Mouse (Mus musculus): ENCODE measurements around the gene Postn.

Gene Postn

DNA sequence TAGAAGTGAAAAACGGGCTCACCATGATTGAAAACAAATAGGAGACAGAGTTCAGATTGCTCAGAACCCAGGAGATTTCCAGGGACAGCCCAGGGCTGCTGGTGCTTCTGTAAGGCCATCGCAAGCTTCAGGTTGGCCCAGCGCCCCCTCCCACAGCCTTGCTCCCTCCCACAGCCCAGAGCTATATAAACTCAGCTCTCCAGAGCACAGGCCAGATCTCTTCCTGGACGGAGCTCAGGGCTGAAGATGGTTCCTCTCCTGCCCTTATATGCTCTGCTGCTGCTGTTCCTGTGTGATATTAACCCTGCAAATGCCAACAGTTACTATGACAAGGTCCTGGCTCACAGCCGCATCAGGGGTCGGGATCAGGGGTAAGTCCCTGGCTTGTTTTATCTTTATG, at the start of gene Postn:
TSS of gene Postn (plus strand) at position 213 of the 400 bp plus-strand sequence.
- no peak for DNase-seq (ENCODE audit: low read depth, low spot score)

DNA sequence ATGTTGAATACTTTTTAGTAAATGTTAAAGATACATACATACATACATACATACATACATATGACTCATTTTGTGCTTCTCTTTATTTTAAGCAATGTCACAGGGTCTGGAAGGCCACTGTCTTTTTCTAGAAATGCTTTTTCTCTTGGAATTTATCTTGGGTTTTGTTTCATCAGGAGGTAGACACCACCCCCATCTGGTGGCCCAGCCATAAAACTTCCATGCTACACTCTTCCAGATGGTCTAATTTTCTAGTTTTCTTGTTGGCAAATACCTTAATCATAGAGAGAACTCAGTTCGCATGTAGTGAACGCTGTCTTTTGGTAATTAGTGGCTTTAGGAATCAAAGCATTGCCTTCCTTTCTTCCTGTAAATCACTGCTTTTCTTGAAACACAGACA, 46.9 kb upstream of the Postn start:
- DNase-seq (ENCODE audit: low read depth, low spot score): no peak

DNA sequence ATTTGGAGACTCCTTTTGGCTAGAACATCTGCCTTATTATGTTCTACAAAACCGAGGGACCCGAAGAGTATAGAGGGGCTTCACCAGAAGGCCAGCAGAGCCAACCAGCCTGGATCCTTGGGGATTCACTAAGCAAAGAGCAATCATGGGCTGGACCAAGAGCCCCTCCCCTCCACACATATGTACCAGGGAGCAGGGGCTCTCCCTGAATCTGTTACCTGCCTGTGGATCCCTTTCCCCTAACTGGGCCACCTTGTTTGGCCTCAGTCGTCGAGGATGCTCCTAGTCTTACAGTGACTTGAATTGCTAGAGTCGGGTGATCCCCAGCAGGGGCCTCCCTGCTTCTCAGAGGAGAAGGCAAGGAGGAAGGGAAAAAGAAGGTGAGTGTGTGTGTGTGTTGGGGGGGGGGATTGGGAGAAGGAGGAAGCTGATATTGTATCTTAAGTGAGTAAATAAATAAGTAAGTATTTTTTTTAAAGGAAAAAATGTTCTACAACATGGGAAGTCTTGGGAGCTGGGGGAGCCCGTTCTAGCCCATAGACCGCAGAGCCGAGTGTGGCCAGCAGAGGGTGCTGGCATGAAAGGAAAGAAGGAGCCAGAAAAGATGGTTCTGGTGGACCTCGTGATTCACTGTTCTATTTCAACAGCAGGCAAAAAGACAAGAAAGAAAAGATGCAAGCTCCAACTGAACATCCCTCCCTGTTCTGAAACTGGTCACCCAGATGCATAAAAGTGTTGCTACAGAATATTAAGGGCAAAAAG, 7.8 kb upstream of the Postn start:
- DNase-seq (ENCODE audit: low read depth, low spot score): no peak

DNA sequence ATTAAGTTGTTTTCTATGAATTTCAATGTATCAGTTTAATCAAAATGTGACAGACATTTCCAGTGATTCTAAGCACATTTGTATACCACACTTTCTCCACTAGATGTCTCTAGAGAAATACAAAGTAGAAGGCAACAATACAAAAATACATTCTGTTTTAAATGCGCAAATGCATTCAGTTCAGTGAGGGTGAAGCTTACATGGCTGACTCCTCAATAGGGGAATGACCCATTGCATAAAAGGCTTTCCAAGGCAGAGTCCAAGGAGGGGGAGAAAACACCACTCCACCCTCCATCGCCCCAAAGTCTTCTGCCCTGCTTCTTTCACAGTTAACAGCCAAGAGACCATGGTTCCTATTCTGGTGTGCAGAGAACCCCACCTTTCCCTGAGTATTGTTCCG, 3.3 kb upstream of the Postn start:
- DNase-seq (ENCODE audit: low read depth, low spot score): no peak

DNA sequence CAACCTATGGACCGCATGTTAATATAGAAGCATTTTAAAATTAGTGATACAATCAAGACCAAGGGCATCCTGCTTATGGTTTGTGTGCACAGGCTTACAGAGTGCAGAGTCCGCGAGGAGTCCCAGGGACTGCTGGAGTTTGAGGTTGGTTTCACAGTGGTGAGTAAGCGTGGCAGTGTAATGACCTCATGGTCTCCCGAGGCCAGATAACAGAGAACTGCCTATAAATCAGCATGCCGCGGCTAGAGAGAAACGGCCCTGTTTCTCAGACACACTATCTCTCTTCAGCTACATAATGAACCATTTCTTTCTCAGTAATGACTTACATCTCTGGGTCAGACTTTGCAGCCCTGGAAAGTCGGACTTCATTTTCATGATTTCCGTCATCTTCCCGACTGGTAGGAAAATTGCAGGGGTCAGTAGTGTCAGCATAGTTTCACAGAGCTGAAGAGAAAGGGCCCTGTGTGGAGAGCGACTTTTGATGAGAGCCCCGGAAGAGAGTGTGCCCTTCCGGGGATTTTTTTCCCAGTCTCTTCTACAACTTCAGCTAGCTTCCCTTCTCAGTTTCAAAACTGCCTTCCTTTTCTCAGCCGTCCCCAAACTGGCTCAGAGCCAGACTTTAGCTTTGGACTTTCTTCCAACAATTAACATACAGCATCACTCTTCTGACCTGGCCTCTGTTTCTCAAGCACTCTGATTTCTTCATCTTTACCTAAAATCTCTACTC, 2.3 kb upstream of the Postn start:
- DNase-seq (ENCODE audit: low read depth, low spot score): no peak

DNA sequence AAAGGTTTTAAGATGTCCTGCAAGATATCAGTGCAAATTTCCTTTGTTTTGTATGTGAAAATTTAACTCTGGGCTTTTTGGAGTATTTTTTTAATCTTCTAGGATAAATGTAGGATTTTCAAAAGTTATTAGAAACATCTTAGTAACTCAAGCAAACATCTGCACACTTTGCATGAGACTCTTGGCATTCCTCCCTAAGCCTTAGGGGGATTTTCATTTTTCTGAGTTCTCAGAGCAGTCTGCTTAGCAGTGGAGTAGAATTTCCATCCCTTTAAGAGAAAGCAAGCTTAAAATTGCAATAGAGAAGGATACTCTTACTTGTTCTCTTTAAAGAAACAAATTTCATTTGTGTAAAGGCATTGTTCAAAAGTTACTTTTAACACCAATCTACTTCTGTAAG, 747 bp downstream of the Postn start:
- no peak for DNase-seq (ENCODE audit: low read depth, low spot score)

DNA sequence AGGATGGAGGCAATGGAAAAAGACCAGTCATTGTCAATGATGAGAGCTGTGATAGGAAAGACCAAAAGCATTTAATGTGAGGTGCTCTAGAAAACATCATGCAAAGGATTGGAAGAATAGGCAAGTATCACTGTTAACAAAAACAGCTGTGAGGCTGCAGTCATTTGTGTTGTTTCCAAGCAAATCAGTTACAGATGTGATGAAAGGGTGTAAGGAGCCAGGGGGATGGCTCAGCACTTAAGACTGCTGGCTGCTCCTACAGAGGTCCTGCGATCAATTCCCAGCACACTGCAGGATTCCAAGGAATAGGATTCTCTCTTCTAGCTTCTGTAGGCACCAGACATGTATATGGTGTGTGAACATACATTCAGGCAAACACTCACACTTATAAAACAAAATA, 10.1 kb downstream of the Postn start:
- no peak for DNase-seq (ENCODE audit: low read depth, low spot score)

DNA sequence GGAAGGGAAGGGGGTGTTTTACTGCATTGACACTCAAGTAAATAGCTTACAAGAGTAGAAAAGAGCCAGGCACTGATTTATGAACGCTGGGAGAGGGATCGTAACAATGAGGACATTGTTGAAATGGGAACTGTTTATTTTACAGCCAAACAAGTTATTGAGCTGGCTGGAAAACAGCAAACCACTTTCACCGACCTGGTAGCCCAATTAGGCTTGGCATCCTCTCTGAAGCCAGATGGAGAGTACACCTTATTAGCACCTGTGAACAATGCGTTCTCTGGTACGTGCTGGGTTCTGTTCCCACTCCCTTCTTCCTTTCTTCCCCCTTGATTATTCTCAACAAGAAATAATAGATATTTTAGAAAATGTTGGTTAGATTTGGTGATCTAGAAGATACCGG, 11.7 kb downstream of the Postn start:
- DNase-seq (ENCODE audit: low read depth, low spot score): no peak

DNA sequence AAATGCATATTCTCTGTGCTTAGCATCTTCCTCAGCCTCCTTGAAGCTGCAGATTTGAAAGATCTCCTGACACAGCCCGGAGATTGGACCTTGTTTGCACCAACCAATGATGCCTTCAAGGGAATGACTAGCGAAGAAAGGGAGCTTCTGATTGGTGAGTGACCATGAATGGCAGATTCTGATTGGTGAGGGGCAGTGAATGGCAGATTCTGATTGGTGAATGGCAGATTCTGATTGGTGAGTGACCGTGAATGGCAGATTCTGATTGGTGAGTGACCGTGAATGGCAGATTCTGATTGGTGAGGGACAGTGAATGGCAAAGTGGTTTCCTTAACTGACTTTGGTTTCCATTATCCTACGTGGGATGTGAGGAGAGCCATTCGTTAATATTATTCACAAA, 15.1 kb downstream of the Postn start:
- DNase-seq (ENCODE audit: low read depth, low spot score): no peak

DNA sequence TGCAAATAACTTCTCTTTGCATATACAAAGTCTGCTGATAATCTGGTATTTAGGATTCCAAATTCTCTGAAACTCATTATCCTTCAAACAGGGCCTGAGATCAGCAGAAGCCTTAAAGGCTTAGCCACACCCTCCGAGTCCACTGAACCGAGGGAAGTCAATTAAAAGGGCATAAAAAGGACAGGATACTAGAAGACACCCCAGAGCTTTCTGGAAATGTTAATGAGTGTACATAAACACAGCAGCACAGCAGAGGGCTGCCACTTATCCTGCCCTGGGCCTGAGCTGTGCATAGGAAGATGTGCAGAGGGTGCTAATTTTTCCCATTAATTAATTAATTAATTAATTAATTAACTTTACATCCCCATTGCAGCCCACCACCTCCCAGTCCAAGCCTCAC, 16.7 kb downstream of the Postn start:
- DNase-seq (ENCODE audit: low read depth, low spot score): no peak

DNA sequence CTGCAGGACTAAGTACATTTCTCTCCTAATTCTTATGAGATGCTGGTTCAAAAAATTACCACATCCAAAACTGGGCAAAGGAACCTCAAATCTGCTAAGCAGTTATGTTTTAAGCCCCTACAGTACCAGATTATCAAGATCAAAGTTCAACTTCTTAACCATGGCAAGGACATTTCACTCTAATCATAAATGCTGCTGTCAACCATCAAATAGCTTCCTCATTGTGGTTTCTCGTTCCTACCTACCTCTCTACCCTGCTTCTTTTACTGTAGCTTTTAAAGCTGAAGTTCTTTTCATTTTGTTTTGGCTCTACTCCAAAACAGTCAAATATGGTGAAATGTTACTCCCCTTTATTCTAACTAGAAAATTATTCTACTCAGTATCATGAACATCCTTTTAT, 17.2 kb downstream of the Postn start:
- DNase-seq (ENCODE audit: low read depth, low spot score): no peak

DNA sequence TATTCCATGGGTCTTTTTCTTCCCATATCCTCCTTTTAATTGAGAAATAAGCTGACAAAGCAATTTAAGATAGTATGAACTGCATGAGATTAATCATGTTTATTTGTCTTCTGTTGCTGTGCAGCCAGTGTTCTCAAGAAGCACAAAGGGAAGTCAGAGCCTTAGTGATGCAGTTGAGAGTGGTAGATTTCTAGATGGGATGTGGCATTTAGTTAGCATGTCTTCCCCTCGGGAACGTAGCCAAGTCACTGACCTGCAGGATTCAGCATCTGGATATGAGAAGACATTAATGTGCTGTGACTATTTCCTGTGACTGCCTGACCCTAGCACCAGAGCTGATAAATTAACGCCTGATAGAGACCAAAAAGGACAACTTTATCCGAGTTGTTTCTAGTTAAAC, 19.1 kb downstream of the Postn start:
- no peak for DNase-seq (ENCODE audit: low read depth, low spot score)

DNA sequence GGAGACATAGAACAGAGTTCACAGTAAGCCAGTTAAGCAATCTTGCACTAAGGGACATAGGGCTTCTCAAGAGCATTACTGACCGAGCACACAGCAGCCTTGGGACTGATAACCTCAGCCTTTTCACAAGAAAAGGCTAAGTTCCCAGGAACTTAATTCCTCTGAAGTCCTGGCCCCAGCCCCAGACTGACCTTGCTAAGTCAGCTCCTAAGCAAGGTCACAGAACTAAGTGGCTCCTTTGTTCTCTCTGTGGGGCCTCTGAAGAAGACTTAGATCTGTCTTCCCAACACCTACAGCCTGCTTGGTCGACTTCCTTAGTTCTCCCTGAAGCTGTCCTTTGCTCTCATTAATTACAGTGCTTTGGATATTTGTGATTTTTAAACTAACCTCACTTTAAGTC, 38.4 kb downstream of the Postn start:
- no peak for DNase-seq (ENCODE audit: low read depth, low spot score)

DNA sequence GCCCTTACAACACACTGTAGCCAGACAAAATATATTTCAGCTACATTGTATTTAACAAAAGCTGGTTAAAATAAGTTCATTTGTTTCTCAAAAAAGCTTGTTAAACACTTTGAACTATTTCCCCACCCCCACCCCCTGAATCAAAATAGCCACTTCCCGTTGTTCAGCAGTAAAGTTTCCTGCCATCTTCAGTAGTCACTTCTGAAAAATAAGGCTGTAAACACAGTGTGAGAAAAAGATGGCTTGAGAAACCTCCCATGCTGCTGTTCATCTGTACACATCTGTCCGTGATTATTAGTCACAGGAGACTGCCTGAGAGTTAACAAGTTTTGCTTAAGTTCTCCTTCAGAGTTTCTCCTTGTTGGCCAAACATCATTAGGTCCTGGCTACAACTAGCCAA, 39.0 kb downstream of the Postn start:
- no peak for DNase-seq (ENCODE audit: low read depth, low spot score)

DNA sequence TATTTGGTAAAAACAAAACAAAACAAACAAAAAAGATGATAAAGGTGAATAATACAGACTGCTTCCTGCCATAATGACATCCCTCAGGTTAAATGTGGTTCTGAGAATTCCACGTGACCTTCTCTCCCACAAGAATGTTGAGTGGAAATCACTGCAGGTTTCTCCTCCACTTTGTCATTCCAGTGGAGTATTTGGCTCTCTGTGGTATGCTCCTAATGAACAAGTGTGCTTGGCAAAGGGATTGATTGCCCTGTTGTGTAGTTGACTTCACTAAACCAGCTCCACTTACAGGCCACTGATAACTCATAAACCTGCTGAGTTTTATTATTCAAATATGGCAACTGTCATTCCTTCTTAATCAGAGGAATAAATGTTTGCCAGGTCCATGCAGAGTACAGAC, 39.7 kb downstream of the Postn start:
- no peak for DNase-seq (ENCODE audit: low read depth, low spot score)

DNA sequence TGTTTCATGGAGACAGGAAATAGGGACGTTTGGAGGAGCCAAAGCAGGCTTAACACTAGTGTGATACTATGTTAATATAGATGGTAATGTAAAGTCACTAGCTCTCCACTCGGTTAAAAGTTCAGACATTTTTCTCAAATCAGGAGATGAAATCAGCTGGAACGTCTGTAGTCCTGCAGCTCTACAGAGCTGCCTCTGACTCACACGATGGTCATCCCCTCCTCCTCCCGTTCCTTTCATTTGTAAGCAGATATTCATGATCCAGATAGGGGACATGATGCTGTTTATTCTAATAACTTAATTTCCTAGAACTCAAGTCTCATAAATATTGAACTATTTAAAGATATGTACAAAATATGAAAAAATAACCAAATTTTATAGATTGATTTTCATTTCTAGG, 40.8 kb downstream of the Postn start:
- DNase-seq (ENCODE audit: low read depth, low spot score): no peak

DNA sequence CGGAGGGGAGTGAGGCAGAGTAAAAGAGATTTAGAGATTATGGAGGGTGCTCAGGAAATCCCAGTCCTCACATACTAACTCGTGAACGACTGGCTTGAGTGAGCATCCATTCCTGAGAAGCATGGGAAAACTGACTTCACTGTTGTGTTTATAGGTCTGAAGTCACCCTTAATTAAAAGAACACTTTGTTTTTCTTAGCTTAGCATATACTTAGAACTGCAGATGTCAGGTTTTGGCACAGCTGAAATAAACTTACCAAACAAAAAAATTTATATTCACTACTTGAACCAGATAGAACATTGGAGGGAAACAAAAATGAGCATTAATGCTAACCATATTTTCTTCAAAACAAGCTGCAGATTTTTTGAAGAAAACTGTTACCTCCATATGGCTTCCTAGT, 42.9 kb downstream of the Postn start:
- no peak for DNase-seq (ENCODE audit: low read depth, low spot score)

DNA sequence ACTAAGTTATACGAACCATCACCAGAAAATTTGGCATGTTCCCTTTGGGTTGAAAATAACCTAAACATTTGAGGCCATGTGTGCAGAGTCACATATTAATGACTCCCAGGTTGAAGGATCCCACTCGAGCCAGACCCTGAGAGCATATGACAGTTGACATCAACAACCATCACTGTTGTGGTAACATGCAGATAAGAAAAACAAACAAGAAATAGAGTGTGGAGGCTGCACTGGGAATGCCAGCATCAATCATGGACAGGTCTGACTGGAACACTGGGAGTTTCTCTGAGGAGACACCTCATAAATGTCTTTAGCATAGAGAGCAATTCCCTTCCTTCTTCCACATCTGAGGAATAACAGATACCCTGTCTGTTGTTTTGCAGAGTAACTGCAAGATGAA, 45.7 kb downstream of the Postn start:
- DNase-seq (ENCODE audit: low read depth, low spot score): no peak

DNA sequence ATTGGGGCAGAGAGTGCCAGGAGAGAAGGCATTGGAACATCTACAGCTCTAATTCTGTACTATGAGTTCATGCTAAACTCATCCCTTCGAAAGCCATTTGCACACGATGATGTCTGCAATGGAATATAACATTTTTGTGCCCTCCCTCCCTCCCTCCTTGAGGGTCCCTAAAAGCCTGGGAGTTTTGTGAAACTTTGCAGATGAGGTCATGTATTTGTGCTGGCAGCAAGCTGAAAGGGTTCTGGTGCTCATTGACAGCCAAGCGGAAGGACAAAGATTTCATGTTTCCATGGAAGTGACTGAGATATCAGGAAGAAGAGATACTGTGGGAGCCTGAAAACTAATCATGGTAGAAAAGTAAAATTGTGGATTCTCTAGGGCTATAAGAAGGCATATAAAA, 50.1 kb downstream of the Postn start:
- no peak for DNase-seq (ENCODE audit: low read depth, low spot score)

DNA sequence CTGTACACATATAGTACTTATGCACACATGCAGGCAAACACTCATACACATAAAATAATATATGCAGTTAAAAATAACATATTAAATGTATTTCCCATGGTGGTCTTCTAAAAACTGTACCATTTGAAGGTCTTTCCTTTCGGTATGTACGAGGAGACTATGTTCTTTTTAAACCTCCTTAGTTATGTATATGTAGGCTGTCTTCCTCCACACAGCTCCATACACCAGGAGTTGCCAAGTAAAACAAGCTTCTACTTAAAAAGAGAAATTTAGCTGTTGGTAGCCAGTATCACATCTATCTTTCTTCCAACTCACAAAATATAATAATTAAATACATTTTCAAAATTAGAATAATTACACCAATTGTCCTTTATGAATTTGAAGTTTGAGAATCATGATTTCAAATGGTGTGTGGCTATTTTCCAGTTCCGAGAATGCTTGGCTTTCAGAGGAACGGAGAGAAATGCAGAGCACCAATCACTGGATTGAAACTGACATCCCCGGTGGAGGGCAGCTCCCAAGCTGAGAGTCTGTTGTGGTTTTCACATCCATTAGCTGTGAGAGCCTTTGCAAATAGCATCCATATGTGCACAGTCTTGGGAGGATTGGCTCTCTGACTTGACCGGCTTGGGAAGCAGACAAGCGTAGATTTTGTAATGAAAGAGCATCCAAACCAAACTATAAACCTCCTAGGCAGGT, 52.1 kb downstream of the Postn start:
- no peak for DNase-seq (ENCODE audit: low read depth, low spot score)

DNA sequence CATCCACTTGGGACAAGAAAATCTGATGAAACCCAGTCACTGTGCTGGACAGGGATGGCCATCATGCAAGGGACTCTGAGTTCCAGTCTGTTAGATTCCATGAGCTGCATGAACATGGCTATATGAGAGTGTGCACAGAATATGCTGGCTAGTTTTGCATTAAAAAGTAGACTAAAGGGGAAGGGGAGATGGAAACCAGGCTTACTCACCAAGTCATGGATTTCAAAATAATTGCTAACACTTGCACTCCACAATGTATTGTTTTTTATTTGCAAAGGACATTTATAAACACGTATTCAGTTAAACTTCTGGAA, 52.6 kb downstream of the Postn start:
- no peak for DNase-seq (ENCODE audit: low read depth, low spot score)

DNA sequence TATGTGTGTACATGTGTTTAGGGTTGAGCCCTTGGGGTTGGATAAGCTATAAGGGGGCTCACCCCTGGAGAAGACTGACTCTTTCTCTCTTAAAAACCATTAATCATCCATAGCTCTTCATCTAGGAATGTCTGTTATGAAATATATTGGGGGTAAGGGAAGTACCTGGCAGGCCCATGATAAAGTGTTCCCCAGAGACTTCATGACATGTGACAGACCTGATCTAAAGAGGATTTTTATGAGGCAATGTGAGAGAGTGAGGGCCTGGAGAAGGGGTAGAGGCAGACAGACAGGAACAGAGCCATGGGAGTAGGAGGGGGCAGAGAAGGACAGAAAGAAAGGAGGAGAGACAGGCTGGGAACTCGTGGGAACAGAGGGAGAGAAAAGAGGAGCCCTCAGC, 53.5 kb downstream of the Postn start:
- no peak for DNase-seq (ENCODE audit: low read depth, low spot score)

DNA sequence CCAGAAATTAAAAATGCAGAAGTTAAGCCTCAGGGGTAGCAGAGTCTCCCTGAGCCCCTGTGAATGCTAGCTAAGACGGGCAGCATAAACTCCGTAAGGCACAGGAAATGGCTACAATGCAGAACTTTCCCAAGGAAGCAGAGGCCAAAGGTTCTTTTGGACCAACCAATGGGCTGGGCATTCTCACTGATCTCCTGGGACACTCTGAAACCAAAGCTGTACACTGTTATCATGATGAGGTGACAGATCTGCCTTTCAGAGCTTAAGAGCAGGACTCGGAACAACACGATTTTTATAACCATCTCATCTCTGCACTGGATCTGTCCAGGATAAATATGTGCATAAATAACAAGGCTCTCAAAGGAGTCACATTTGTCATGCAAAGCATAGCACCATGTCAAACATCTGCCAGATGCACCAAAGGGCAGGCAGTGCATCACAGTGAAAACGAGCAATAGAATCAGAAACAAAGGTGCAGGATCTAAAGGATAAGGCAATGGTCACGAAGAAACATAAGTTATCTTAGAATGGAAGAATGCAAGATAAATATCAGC, 57.0 kb downstream of the Postn start:
- no peak for DNase-seq (ENCODE audit: low read depth, low spot score)

Measured in c-Kit-negative CD71-positive TER-119-positive erythroid progenitor cells, embryonic 14.5 days (primary cell).